Mouse (Mus musculus): ENCODE results near the gene Plac1. TPM values are rescaled to one million over a fixed set of nuclear protein-coding genes. Genes with fewer than 3 reads are reported as not detected.
A peak's percentile ranks its signal among the peaks of the same experiment; 100 is the strongest.
"Not testable (repeated sequence)": the region's sequence is repeated elsewhere in the genome, so short reads cannot be mapped to it uniquely, and the experiment has no call there.

Plac1 gene
- 1.8 and 1.9 TPM in 2 replicates for polyA plus RNA-seq (2015; fragmentation: Nextera tagmentation; extraction: Ambion mirVana)

- WGBS (ENCODE audit: insufficient replicate concordance), result 44% methylated on average over 4 of the region's 4 CpGs
- peaks cover 6% of the 10 kb centered on the region for H3K4me1 ChIP-seq (replicated peaks)
- no peaks in the 10 kb centered on the region for H3K36me3 ChIP-seq
- no peak within 1 kb of the TSS for H3K4me2 ChIP-seq
- no peak for ATAC-seq (ENCODE audit: low read depth)
- no peak within 1 kb of the TSS for H3K9ac ChIP-seq
- no peak for DNase-seq
- H3K27ac ChIP-seq, result no peak within 1 kb of the TSS
- no peak within 1 kb of the TSS for H3K4me3 ChIP-seq (replicated peaks)
- H3K27me3 ChIP-seq, result no peaks in the 10 kb centered on the region
- no peaks in the 10 kb centered on the region for H3K9me3 ChIP-seq (replicated peaks)
These were observed at the start of gene Plac1 for GRCm38 (mm10) chrX:53240011-53240410. Plac1 (minus strand) TSS chrX:53240111.

GRCm38 (mm10) chrX:53287924-53288323, 48.0 kb upstream of the Plac1 start:
- Histone ChIP-seq H3K4me1 (replicated peaks) (no peaks in the 10 kb centered on the region), H3K36me3 (no peaks in the 10 kb centered on the region), H3K9me3 (replicated peaks) (no peaks in the 10 kb centered on the region), H3K27me3 (no peaks in the 10 kb centered on the region), H3K27ac (no peak overlapping the region), H3K4me3 (replicated peaks) (no peak overlapping the region), H3K4me2 (no peak overlapping the region), H3K9ac (no peak overlapping the region)
- ATAC-seq (ENCODE audit: low read depth) (no peak), DNase-seq (no peak)
- 67% methylated on average over 5 of the region's 5 CpGs for WGBS (ENCODE audit: insufficient replicate concordance)

GRCm38 (mm10) chrX:53273124-53273523, 33.2 kb upstream of the Plac1 start, which contains the start of gene Fam122c:
Fam122c (plus strand) TSS chrX:53273424.
- WGBS (ENCODE audit: insufficient replicate concordance), result 29% methylated on average over 1 of the region's 1 CpGs
- no peak within 1 kb of the TSS for H3K27ac ChIP-seq
- DNase-seq, result no peak
- no peak within 1 kb of the TSS for H3K9ac ChIP-seq
- no peaks in the 10 kb centered on the region for H3K27me3 ChIP-seq
- H3K4me3 ChIP-seq (replicated peaks), result no peak within 1 kb of the TSS
- H3K4me2 ChIP-seq, result no peak within 1 kb of the TSS
- H3K36me3 ChIP-seq, result no peaks in the 10 kb centered on the region
- peaks cover 8% of the 10 kb centered on the region for H3K4me1 ChIP-seq (replicated peaks)
- ATAC-seq (ENCODE audit: low read depth), result no peak
- H3K9me3 ChIP-seq (replicated peaks), result no peaks in the 10 kb centered on the region

GRCm38 (mm10) chrX:53271628-53272027, 31.7 kb upstream of the Plac1 start:
- H3K9ac ChIP-seq; H3K9me3 ChIP-seq (replicated peaks); DNase-seq; H3K4me3 ChIP-seq (replicated peaks); H3K27me3 ChIP-seq; H3K27ac ChIP-seq; ATAC-seq (ENCODE audit: low read depth); H3K4me2 ChIP-seq; H3K36me3 ChIP-seq: not testable (repeated sequence)
- 74% methylated on average over 3 of the region's 3 CpGs for WGBS (ENCODE audit: insufficient replicate concordance)
- peaks cover 16% of the 10 kb centered on the region for H3K4me1 ChIP-seq (replicated peaks)

- no peaks in the 10 kb centered on the region for H3K9me3 ChIP-seq (replicated peaks)
- no peak overlapping the region for H3K27ac ChIP-seq
- ATAC-seq (ENCODE audit: low read depth), result 0 out of 2 replicates have a peak, but pooled peaks have one; percentile 33
- peaks cover 24% of the 10 kb centered on the region for H3K4me1 ChIP-seq (replicated peaks)
- peak overlapping the region; percentile 77 for H3K4me3 ChIP-seq (replicated peaks)
- H3K36me3 ChIP-seq, result no peaks in the 10 kb centered on the region
- no peak for DNase-seq
- no peaks in the 10 kb centered on the region for H3K27me3 ChIP-seq
- 18% methylated on average over 10 of the region's 10 CpGs for WGBS (ENCODE audit: insufficient replicate concordance)
- H3K4me2 ChIP-seq, result peak overlapping the region; percentile 64
- peak overlapping the region; percentile 53 for H3K9ac ChIP-seq
These were observed 30.1 kb upstream of the Plac1 start for GRCm38 (mm10) chrX:53270063-53270432.

- WGBS (ENCODE audit: insufficient replicate concordance), result 15% methylated on average over 40 of the region's 40 CpGs
These were observed 29.6 kb upstream of the Plac1 start, which contains the start of gene Fam122b for GRCm38 (mm10) chrX:53269289-53270062. Fam122b (minus strand) TSS chrX:53269805.

GRCm38 (mm10) chrX:53268856-53269255, 28.9 kb upstream of the Plac1 start:
- 16% methylated on average over 10 of the region's 10 CpGs for WGBS (ENCODE audit: insufficient replicate concordance)
- Histone ChIP-seq H3K4me2 (peak overlapping the region; percentile 82), H3K27me3 (no peaks in the 10 kb centered on the region), H3K9ac (peak overlapping the region; percentile 81), H3K4me3 (replicated peaks) (peak overlapping the region; percentile 77), H3K9me3 (replicated peaks) (no peaks in the 10 kb centered on the region), H3K36me3 (no peaks in the 10 kb centered on the region), H3K27ac (0 out of 2 replicates have a peak overlapping the region, but pooled peaks have one; percentile 80), H3K4me1 (replicated peaks) (peaks cover 24% of the 10 kb centered on the region)
- DNase-seq, result peak; percentile 65
- peak; percentile 86 for ATAC-seq (ENCODE audit: low read depth)

More at GRCm38 (mm10) chrX:53269289-53270062, 29.6 kb upstream of the Plac1 start, which contains the start of gene Fam122b:
- Histone ChIP-seq H3K9me3 (replicated peaks) (no peaks in the 10 kb centered on the region), H3K9ac (peak within 1 kb of the TSS; percentile 81), H3K4me3 (replicated peaks) (peak within 1 kb of the TSS; percentile 77), H3K4me2 (peak within 1 kb of the TSS; percentile 82), H3K4me1 (replicated peaks) (peaks cover 24% of the 10 kb centered on the region), H3K27me3 (no peaks in the 10 kb centered on the region), H3K36me3 (no peaks in the 10 kb centered on the region), H3K27ac (peak within 1 kb of the TSS; percentile 80)
- ATAC-seq (ENCODE audit: low read depth) (peak; percentile 83), DNase-seq (peak; percentile 87)

GRCm38 (mm10) chrX:53266186-53266585, 26.3 kb upstream of the Plac1 start:
- H3K9ac ChIP-seq, result no peak overlapping the region
- ATAC-seq (ENCODE audit: low read depth), result no peak
- peaks cover 24% of the 10 kb centered on the region for H3K4me1 ChIP-seq (replicated peaks)
- no peak overlapping the region for H3K4me3 ChIP-seq (replicated peaks)
- DNase-seq, result no peak
- H3K27ac ChIP-seq, result no peak overlapping the region
- no peak overlapping the region for H3K4me2 ChIP-seq
- H3K36me3 ChIP-seq, result no peaks in the 10 kb centered on the region
- no peaks in the 10 kb centered on the region for H3K9me3 ChIP-seq (replicated peaks)
- H3K27me3 ChIP-seq, result no peaks in the 10 kb centered on the region
- WGBS (ENCODE audit: insufficient replicate concordance), result 42% methylated on average over 9 of the region's 9 CpGs

- Histone ChIP-seq H3K4me1 (replicated peaks) (no peaks in the 10 kb centered on the region), H3K4me3 (replicated peaks) (no peak overlapping the region), H3K9ac (no peak overlapping the region), H3K27ac (no peak overlapping the region), H3K9me3 (replicated peaks) (no peaks in the 10 kb centered on the region), H3K27me3 (no peaks in the 10 kb centered on the region), H3K36me3 (peaks cover 4% of the 10 kb centered on the region; the same call in 1 of the 2 replicates), H3K4me2 (no peak overlapping the region)
- no peak for DNase-seq
- ATAC-seq (ENCODE audit: low read depth), result no peak
These were observed 15.3 kb upstream of the Plac1 start for GRCm38 (mm10) chrX:53255195-53255594.

- ATAC-seq (ENCODE audit: low read depth) (no peak), DNase-seq (peak; percentile 3)
- H3K4me3 ChIP-seq (replicated peaks), result no peak overlapping the region
- no peak overlapping the region for H3K27ac ChIP-seq
- no peaks in the 10 kb centered on the region for H3K9me3 ChIP-seq (replicated peaks)
- no peak overlapping the region for H3K9ac ChIP-seq
- H3K36me3 ChIP-seq, result no peaks in the 10 kb centered on the region
- no peak overlapping the region for H3K4me2 ChIP-seq
- peaks cover 6% of the 10 kb centered on the region for H3K4me1 ChIP-seq (replicated peaks)
- no peaks in the 10 kb centered on the region for H3K27me3 ChIP-seq
- WGBS (ENCODE audit: insufficient replicate concordance), result 6% methylated on average over 2 of the region's 2 CpGs
These were observed 1.9 kb downstream of the Plac1 start for GRCm38 (mm10) chrX:53237971-53238370.

GRCm38 (mm10) chrX:53236404-53236803, 3.5 kb downstream of the Plac1 start:
- Histone ChIP-seq H3K4me2 (no peak overlapping the region), H3K4me1 (replicated peaks) (peaks cover 6% of the 10 kb centered on the region), H3K4me3 (replicated peaks) (no peak overlapping the region), H3K36me3 (no peaks in the 10 kb centered on the region), H3K27me3 (no peaks in the 10 kb centered on the region), H3K9ac (no peak overlapping the region), H3K9me3 (replicated peaks) (no peaks in the 10 kb centered on the region), H3K27ac (no peak overlapping the region)
- DNase-seq (peak; percentile 6), ATAC-seq (ENCODE audit: low read depth) (peak; percentile 60)
- WGBS (ENCODE audit: insufficient replicate concordance), result 33% methylated on average over 7 of the region's 7 CpGs

GRCm38 (mm10) chrX:53233689-53234088, 6.2 kb downstream of the Plac1 start:
- H3K4me1 ChIP-seq (replicated peaks), result peaks cover 6% of the 10 kb centered on the region
- H3K27ac ChIP-seq, result no peak overlapping the region
- H3K27me3 ChIP-seq, result no peaks in the 10 kb centered on the region
- ATAC-seq (ENCODE audit: low read depth) (no peak), DNase-seq (no peak)
- H3K36me3 ChIP-seq, result no peaks in the 10 kb centered on the region
- H3K4me2 ChIP-seq, result no peak overlapping the region
- no peaks in the 10 kb centered on the region for H3K9me3 ChIP-seq (replicated peaks)
- H3K9ac ChIP-seq, result no peak overlapping the region
- WGBS (ENCODE audit: insufficient replicate concordance), result 31% methylated on average over 4 of the region's 4 CpGs
- no peak overlapping the region for H3K4me3 ChIP-seq (replicated peaks)
